Mouse (Mus musculus): ENCODE results near the gene Stoml1. TPM values are rescaled to one million over a fixed set of nuclear protein-coding genes. Genes with fewer than 3 reads are reported as not detected.

The Stoml1 gene
- polyA plus RNA-seq, 1 experiment from 2014 or later: 6.7 TPM

DNA sequence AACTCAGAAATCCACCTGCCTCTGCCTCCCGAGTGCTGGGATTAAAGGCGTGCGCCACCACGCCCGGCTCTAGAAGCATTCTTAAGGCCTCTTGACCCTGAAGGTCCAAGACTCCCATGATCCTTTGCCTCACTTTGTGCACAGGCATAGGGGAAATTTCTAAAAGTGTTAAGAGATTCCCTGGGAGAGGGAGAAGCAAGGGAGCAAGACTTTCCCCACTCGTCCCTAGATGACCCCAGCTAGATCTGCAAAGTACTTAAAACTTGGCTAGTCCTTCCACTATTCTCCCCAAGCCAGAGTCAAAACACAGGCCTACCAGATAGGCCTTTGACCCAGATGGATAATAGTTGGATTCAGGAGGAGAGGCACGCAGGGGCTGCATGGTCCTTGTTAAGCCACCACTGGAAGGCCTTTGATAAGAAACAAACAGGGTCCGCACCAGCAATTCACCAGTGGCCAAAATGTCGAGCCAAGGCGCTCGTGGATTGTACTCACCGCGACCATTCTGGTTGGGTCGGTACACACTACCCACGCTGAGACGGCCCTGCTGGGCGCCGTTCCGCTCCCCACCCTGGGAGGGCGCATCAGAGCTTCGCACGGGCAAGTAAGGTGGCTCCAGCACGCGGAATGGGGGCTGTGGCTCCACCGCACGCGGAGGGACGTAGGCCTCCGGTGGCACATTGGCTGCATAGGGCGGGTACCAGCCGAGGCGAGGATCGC is 58.4 kb downstream of the Stoml1 start:
- 63% methylated on average over 30 of the region's 33 CpGs for WGBS (ENCODE audit: insufficient replicate concordance)
- no peak for DNase-seq

More for the DNA sequence above, 58.4 kb downstream of the Stoml1 start:
- no peaks in the 10 kb centered on the region for H3K9me3 ChIP-seq (ENCODE audit: low read length)
- TF ChIP-seq EP300 (IDR thresholded peaks at IDR 0.05; ENCODE audit: low read depth) (no peak), CTCF (IDR thresholded peaks at IDR 0.05; ENCODE audit: low read depth) (0 out of 2 replicates have a peak, but pooled peaks have one; percentile 23)
- no peaks in the 10 kb centered on the region; the same call in 1 of the 2 replicates for H3K4me1 ChIP-seq (ENCODE audit: insufficient read depth)
- H3K4me3 ChIP-seq (ENCODE audit: low read depth, low read length): peak overlapping the region; percentile 19
- no peak overlapping the region for H3K9ac ChIP-seq (replicated peaks)
- H3K4me2 ChIP-seq (ENCODE audit: low read depth, low read length): no peak overlapping the region
- H3K36me3 ChIP-seq (replicated peaks; ENCODE audit: insufficient read depth, low read length): no peaks in the 10 kb centered on the region
- no peak for ATAC-seq
- H3K27ac ChIP-seq (ENCODE audit: low read depth): no peak overlapping the region
- H3K27me3 ChIP-seq (ENCODE audit: insufficient read depth, low read length): peaks cover 28% of the 10 kb centered on the region

Small RNA genes lying within 50 kb of the gene (microRNA-seq; reads per million reads assigned to microRNA genes)
- gene Mir6385: not detected

Other genes starting within 250 kb of the Stoml1 start
- gene Cyp11a1, start 246.8 kb upstream of the Stoml1 start, polyA plus RNA-seq (2015; fragmentation: Nextera tagmentation; extraction: Ambion mirVana): 0.43 and 0.51 TPM in 2 replicates
- not detected in 2 replicates for gene Stra6, start 189.4 kb upstream of the Stoml1 start, polyA plus RNA-seq (2015; fragmentation: Nextera tagmentation; extraction: Ambion mirVana)
- not detected in 2 replicates for gene Ccdc33, start 134.3 kb upstream of the Stoml1 start, polyA plus RNA-seq (2015; fragmentation: Nextera tagmentation; extraction: Ambion mirVana)
- gene Islr, start 48.9 kb upstream of the Stoml1 start, polyA plus RNA-seq (2015; fragmentation: Nextera tagmentation; extraction: Ambion mirVana): 2.9 and 3.0 TPM in 2 replicates
- gene Islr2, start 48.8 kb upstream of the Stoml1 start, polyA plus RNA-seq (2015; fragmentation: Nextera tagmentation; extraction: Ambion mirVana): not detected in 2 replicates
- gene Pml, start 3.4 kb upstream of the Stoml1 start, polyA plus RNA-seq (2015; fragmentation: Nextera tagmentation; extraction: Ambion mirVana): 8.4 and 8.5 TPM in 2 replicates
- gene Loxl1, start 60.0 kb downstream of the Stoml1 start, polyA plus RNA-seq (2015; fragmentation: Nextera tagmentation; extraction: Ambion mirVana): 2.8 and 3.1 TPM in 2 replicates
- not detected in 2 replicates for gene Tbc1d21, start 117.3 kb downstream of the Stoml1 start, polyA plus RNA-seq (2015; fragmentation: Nextera tagmentation; extraction: Ambion mirVana)
- not detected in 2 replicates for gene Insyn1, start 235.4 kb downstream of the Stoml1 start, polyA plus RNA-seq (2015; fragmentation: Nextera tagmentation; extraction: Ambion mirVana)

All from liver, postnatal 0 days (tissue).